9 mouse cellular contexts compared by ENCODE assay signal in the genomic region with DNA sequence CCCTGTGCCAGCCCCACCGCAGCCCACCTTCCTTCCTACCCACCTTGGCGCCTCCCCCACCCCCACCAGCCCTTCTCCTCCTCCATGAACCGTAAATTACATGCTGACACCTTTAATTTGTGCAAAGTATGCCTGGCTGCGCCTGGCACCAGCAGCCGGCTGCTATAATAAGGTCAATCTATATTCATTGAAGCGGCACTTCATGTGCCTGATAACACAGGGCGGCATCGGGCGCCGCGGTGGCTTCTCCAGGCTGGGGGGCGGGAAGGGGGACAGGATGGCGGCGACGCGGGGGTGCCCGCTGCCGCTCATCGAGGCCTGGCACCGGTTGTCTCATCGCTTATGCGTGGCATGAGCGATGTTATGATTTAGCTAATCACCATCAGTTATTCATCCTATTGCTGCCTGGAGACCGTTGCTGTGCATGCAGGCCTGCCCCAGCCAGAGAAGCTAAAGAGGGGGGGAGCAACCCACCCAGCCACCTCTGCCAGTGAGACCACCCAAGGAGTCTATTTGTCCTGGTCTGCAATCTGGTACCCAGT.
A peak's percentile ranks its signal among the peaks of the same experiment; 100 is the strongest.
DNase-seq lines count a peak whose midpoint lies in the region; ATAC-seq and TF ChIP-seq lines count a peak whose summit lies in the region.
"Had no signal": no experiment of that assay in that cellular context is flagged by ENCODE, and none has a peak within 500 bp of the region (broad histone marks: within the 10 kb centered on the region; RNA-seq: fewer than 3 reads in every experiment).

No protein-coding gene starts in this region.

- 0 out of 2 replicates have a peak, but pooled peaks cover 2% of the 10 kb centered on the region for H3K4me1 ChIP-seq in stomach, postnatal 0 days (replicated peaks; ENCODE audit: control insufficient read depth, insufficient read depth)

- H3K4me2 ChIP-seq in stomach, postnatal 0 days (replicated peaks; ENCODE audit: low read depth): no peak overlapping the region
- H3K4me2 ChIP-seq: embryonic facial prominence, embryonic 12.5 days had no signal

- TF ChIP-seq CTCF in stomach, postnatal 0 days (IDR thresholded peaks at IDR 0.05; ENCODE audit: low read depth): no peak

- H3K9ac ChIP-seq in stomach, postnatal 0 days (ENCODE audit: low read length): no peak overlapping the region
- H3K9ac ChIP-seq: embryonic facial prominence, embryonic 12.5 days had no signal

- peak; percentile 74 to 78 for DNase-seq in cerebellum, postnatal 14 days
- DNase-seq in cerebellum, adult 9-11 months: no peak
- DNase-seq in layer of hippocampus, adult 9-11 months: peak; percentile 30
- no peak for DNase-seq in layer of hippocampus, postnatal 36 days
- peak; percentile 14 to 38 for DNase-seq in left cerebral cortex, adult 9 months (ENCODE audit: low spot score in 2 of 2)
- peak; percentile 42 for DNase-seq in right cerebral cortex, postnatal 14 days
- DNase-seq in stomach, postnatal 0 days (ENCODE audit: low spot score): no peak

- H3K36me3 ChIP-seq in stomach, postnatal 0 days (ENCODE audit: control insufficient read depth, insufficient read depth, low read length): no peaks in the 10 kb centered on the region
- H3K36me3 ChIP-seq: embryonic facial prominence, embryonic 12.5 days had no signal

- ATAC-seq in stomach, postnatal 0 days (ENCODE audit: low FRiP score, low TSS enrichment): no peak
- ATAC-seq in activated CD4-positive, CD25-positive, alpha-beta regulatory T cell, adult 4 months: no peak

- H3K9me3 ChIP-seq in stomach, postnatal 0 days (ENCODE audit: control insufficient read depth, low read length): no peaks in the 10 kb centered on the region
- H3K9me3 ChIP-seq: embryonic facial prominence, embryonic 12.5 days had no signal

- no peak overlapping the region for H3K4me3 ChIP-seq in stomach, postnatal 0 days (ENCODE audit: low read depth, low read length)
- H3K4me3 ChIP-seq: embryonic facial prominence, embryonic 12.5 days had no signal

- no peak overlapping the region for H3K27ac ChIP-seq in stomach, postnatal 0 days (replicated peaks)
- H3K27ac ChIP-seq: embryonic facial prominence, embryonic 12.5 days had no signal

- no peak for TF ChIP-seq EP300 in stomach, postnatal 0 days (optimal IDR thresholded peaks at IDR 0.05)

- H3K27me3 ChIP-seq in stomach, postnatal 0 days (ENCODE audit: control insufficient read depth, insufficient read depth, low read length): no peaks in the 10 kb centered on the region
- H3K27me3 ChIP-seq: embryonic facial prominence, embryonic 12.5 days had no signal

- WGBS in stomach, postnatal 0 days: 55% methylated on average over 23 of the region's 24 CpGs

Comparison
In these comparisons a context has a peak if more than half of its experiments do, and no peak if none do; other contexts are left out.
1. DNase-seq: peak in cerebellum, postnatal 14 days (2 of 2), layer of hippocampus, adult 9-11 months (single experiment), left cerebral cortex, adult 9 months (2 of 2) and right cerebral cortex, postnatal 14 days (single experiment); none in cerebellum, adult 9-11 months (single experiment), layer of hippocampus, postnatal 36 days (0 of 2) and stomach, postnatal 0 days (single experiment).